ENCODE assay signal across 22 mouse cellular contexts in genomic region chr9:95542475-95542874, GRCm38 (mm10). TPM values are rescaled to one million over a fixed set of nuclear protein-coding genes. Genes with fewer than 3 reads are reported as not detected.
DNase-seq lines count a peak whose midpoint lies in the region; ATAC-seq lines count a peak whose summit lies in the region.
"Had no signal": no experiment of that assay in that cellular context is flagged by ENCODE, and none has a peak within 500 bp of the region (broad histone marks: within the 10 kb centered on the region; RNA-seq: fewer than 3 reads in every experiment).

No protein-coding gene starts in this region.

- no peak for DNase-seq in midbrain, embryonic 11.5 days (ENCODE audit: low spot score, missing footprints)
- DNase-seq in liver, embryonic 13.5 days, result no peak
- DNase-seq in adrenal gland, postnatal 14 days, result no peak
- no peak for DNase-seq in Muller cell, postnatal 12 days (ENCODE audit: inconsistent ontology term)
- DNase-seq: adrenal gland, postnatal 25 days; cerebellum, adult 11 months; cerebellum, postnatal 10 days; gastrocnemius, adult 2 months; heart, postnatal 14 days; left cerebral cortex, postnatal 4 days; lung, embryonic 14.5 days; lung, postnatal 4 days; right cerebral cortex, adult 18-20 months; thymus, adult 18-20 months had no signal

- peaks cover 5% of the 10 kb centered on the region; the same call in 1 of the 2 replicates for H3K4me1 ChIP-seq in hindbrain, embryonic 13.5 days (replicated peaks)
- no peaks in the 10 kb centered on the region for H3K4me1 ChIP-seq in hindbrain, embryonic 12.5 days
- no peaks in the 10 kb centered on the region for H3K4me1 ChIP-seq in midbrain, embryonic 12.5 days
- no peaks in the 10 kb centered on the region for H3K4me1 ChIP-seq in midbrain, embryonic 11.5 days (ENCODE audit: control insufficient read depth, insufficient read depth, low read length)
- peaks cover 27% of the 10 kb centered on the region for H3K4me1 ChIP-seq in liver, embryonic 13.5 days (replicated peaks)
- H3K4me1 ChIP-seq in midbrain, embryonic 16.5 days (ENCODE audit: control insufficient read depth, insufficient read depth, low read length), result 0 out of 2 replicates have a peak, but pooled peaks cover 3% of the 10 kb centered on the region
- H3K4me1 ChIP-seq: embryonic facial prominence, embryonic 13.5 days; heart, embryonic 12.5 days had no signal

- H3K36me3 ChIP-seq in hindbrain, embryonic 13.5 days, result no peaks in the 10 kb centered on the region
- no peaks in the 10 kb centered on the region for H3K36me3 ChIP-seq in hindbrain, embryonic 12.5 days
- H3K36me3 ChIP-seq in midbrain, embryonic 12.5 days, result no peaks in the 10 kb centered on the region
- no peaks in the 10 kb centered on the region for H3K36me3 ChIP-seq in midbrain, embryonic 11.5 days (ENCODE audit: control insufficient read depth, insufficient read depth, low read length)
- no peaks in the 10 kb centered on the region for H3K36me3 ChIP-seq in liver, embryonic 13.5 days
- no peaks in the 10 kb centered on the region for H3K36me3 ChIP-seq in midbrain, embryonic 16.5 days (ENCODE audit: control insufficient read depth, insufficient read depth, low read length)
- H3K36me3 ChIP-seq: embryonic facial prominence, embryonic 13.5 days; G1E; heart, embryonic 12.5 days had no signal

- H3K4me2 ChIP-seq in hindbrain, embryonic 13.5 days, result no peak overlapping the region
- no peak overlapping the region for H3K4me2 ChIP-seq in hindbrain, embryonic 12.5 days (replicated peaks)
- no peak overlapping the region for H3K4me2 ChIP-seq in midbrain, embryonic 12.5 days (replicated peaks)
- H3K4me2 ChIP-seq in midbrain, embryonic 11.5 days, result no peak overlapping the region
- no peak overlapping the region for H3K4me2 ChIP-seq in liver, embryonic 13.5 days
- no peak overlapping the region for H3K4me2 ChIP-seq in midbrain, embryonic 16.5 days (ENCODE audit: low read length)
- H3K4me2 ChIP-seq: embryonic facial prominence, embryonic 13.5 days; heart, embryonic 12.5 days; lung, embryonic 14.5 days had no signal

- H3K4me3 ChIP-seq in hindbrain, embryonic 13.5 days, result no peak overlapping the region
- no peak overlapping the region for H3K4me3 ChIP-seq in hindbrain, embryonic 12.5 days
- no peak overlapping the region for H3K4me3 ChIP-seq in midbrain, embryonic 12.5 days
- no peak overlapping the region for H3K4me3 ChIP-seq in midbrain, embryonic 11.5 days (ENCODE audit: low read depth, low read length)
- H3K4me3 ChIP-seq in liver, embryonic 13.5 days (replicated peaks), result no peak overlapping the region
- H3K4me3 ChIP-seq in midbrain, embryonic 16.5 days (ENCODE audit: low read depth, low read length), result no peak overlapping the region
- H3K4me3 ChIP-seq: embryonic facial prominence, embryonic 13.5 days; gastrocnemius, adult 2 months; heart, embryonic 12.5 days; left cerebral cortex, adult 2 months had no signal

- H3K9me3 ChIP-seq in hindbrain, embryonic 13.5 days, result no peaks in the 10 kb centered on the region
- no peaks in the 10 kb centered on the region for H3K9me3 ChIP-seq in hindbrain, embryonic 12.5 days (replicated peaks)
- H3K9me3 ChIP-seq in midbrain, embryonic 12.5 days, result no peaks in the 10 kb centered on the region
- H3K9me3 ChIP-seq in midbrain, embryonic 11.5 days (ENCODE audit: control insufficient read depth, low read length), result no peaks in the 10 kb centered on the region
- no peaks in the 10 kb centered on the region for H3K9me3 ChIP-seq in liver, embryonic 13.5 days (replicated peaks)
- H3K9me3 ChIP-seq in midbrain, embryonic 16.5 days (replicated peaks; ENCODE audit: control insufficient read depth, low read length, poor library complexity, severe bottlenecking), result no peaks in the 10 kb centered on the region
- H3K9me3 ChIP-seq: embryonic facial prominence, embryonic 13.5 days; heart, embryonic 12.5 days had no signal

- no peaks in the 10 kb centered on the region for H3K27me3 ChIP-seq in hindbrain, embryonic 13.5 days
- no peaks in the 10 kb centered on the region for H3K27me3 ChIP-seq in hindbrain, embryonic 12.5 days
- no peaks in the 10 kb centered on the region for H3K27me3 ChIP-seq in midbrain, embryonic 12.5 days
- H3K27me3 ChIP-seq in midbrain, embryonic 11.5 days (ENCODE audit: control insufficient read depth, insufficient read depth, low read length), result no peaks in the 10 kb centered on the region
- no peaks in the 10 kb centered on the region for H3K27me3 ChIP-seq in liver, embryonic 13.5 days
- H3K27me3 ChIP-seq in midbrain, embryonic 16.5 days (ENCODE audit: control insufficient read depth, insufficient read depth, low read depth, low read length), result no peaks in the 10 kb centered on the region
- H3K27me3 ChIP-seq: heart, embryonic 12.5 days had no signal

- H3K27ac ChIP-seq in hindbrain, embryonic 13.5 days, result peak overlapping the region; percentile 69
- H3K27ac ChIP-seq in hindbrain, embryonic 12.5 days, result no peak overlapping the region
- peak overlapping the region; percentile 25; the same call in 1 of the 2 replicates for H3K27ac ChIP-seq in midbrain, embryonic 12.5 days (replicated peaks)
- H3K27ac ChIP-seq in midbrain, embryonic 11.5 days (ENCODE audit: low read depth, low read length), result no peak overlapping the region
- H3K27ac ChIP-seq in liver, embryonic 13.5 days, result peak overlapping the region; percentile 70
- H3K27ac ChIP-seq in midbrain, embryonic 16.5 days (ENCODE audit: low read length), result peak overlapping the region; percentile 71
- H3K27ac ChIP-seq: embryonic facial prominence, embryonic 13.5 days; gastrocnemius, adult 2 months; left cerebral cortex, adult 2 months had no signal

- no peak for ATAC-seq in hindbrain, embryonic 13.5 days (ENCODE audit: low FRiP score)
- no peak for ATAC-seq in hindbrain, embryonic 12.5 days (ENCODE audit: low FRiP score)
- ATAC-seq in midbrain, embryonic 12.5 days (ENCODE audit: low FRiP score, low read depth), result no peak
- ATAC-seq in midbrain, embryonic 11.5 days (ENCODE audit: low FRiP score), result no peak
- peak; percentile 17; the same call in 1 of the 2 replicates for ATAC-seq in liver, embryonic 13.5 days (ENCODE audit: low read depth)
- no peak for ATAC-seq in midbrain, embryonic 16.5 days

- peak overlapping the region; percentile 47 for H3K9ac ChIP-seq in hindbrain, embryonic 13.5 days
- no peak overlapping the region for H3K9ac ChIP-seq in hindbrain, embryonic 12.5 days
- H3K9ac ChIP-seq in midbrain, embryonic 12.5 days (replicated peaks), result no peak overlapping the region
- H3K9ac ChIP-seq in midbrain, embryonic 11.5 days (ENCODE audit: low read length), result no peak overlapping the region
- H3K9ac ChIP-seq in liver, embryonic 13.5 days, result no peak overlapping the region
- H3K9ac ChIP-seq in midbrain, embryonic 16.5 days (ENCODE audit: low read depth, low read length), result no peak overlapping the region
- H3K9ac ChIP-seq: embryonic facial prominence, embryonic 13.5 days; heart, embryonic 12.5 days; lung, embryonic 14.5 days had no signal

- WGBS in hindbrain, embryonic 13.5 days, result 84% methylated on average over 6 of the region's 6 CpGs
- WGBS in hindbrain, embryonic 12.5 days, result 83% methylated on average over 6 of the region's 6 CpGs
- 81% methylated on average over 6 of the region's 6 CpGs for WGBS in midbrain, embryonic 12.5 days
- 82% methylated on average over 6 of the region's 6 CpGs for WGBS in midbrain, embryonic 11.5 days
- 65% methylated on average over 6 of the region's 6 CpGs for WGBS in liver, embryonic 13.5 days (ENCODE audit: insufficient replicate concordance)
- WGBS in midbrain, embryonic 16.5 days, result 76% methylated on average over 6 of the region's 6 CpGs

RNA-seq across cellular contexts. Expression of gene Paqr9, which starts 17.0 kb away (rescaled TPM):
- polyA plus RNA-seq in hindbrain, embryonic 13.5 days (2015; fragmentation: Nextera tagmentation; extraction: Ambion mirVana), result 2.7 and 3.1 TPM in 2 replicates
- 1.2 TPM in 2 replicates for polyA plus RNA-seq in hindbrain, embryonic 12.5 days (2016; fragmentation: Nextera tagmentation; extraction: Ambion mirVana)
- 0.64 and 0.68 TPM in 2 replicates for polyA plus RNA-seq in midbrain, embryonic 12.5 days (2016; fragmentation: Nextera tagmentation; extraction: Ambion mirVana)
- 0.33 and 0.36 TPM in 2 replicates for polyA plus RNA-seq in midbrain, embryonic 11.5 days (2014; fragmentation: Nextera tagmentation; extraction: Ambion mirVana)
- 8.4 and 8.5 TPM in 2 replicates for polyA plus RNA-seq in liver, embryonic 13.5 days (2015; fragmentation: Nextera tagmentation; extraction: Ambion mirVana)
- polyA plus RNA-seq in midbrain, embryonic 16.5 days (2015; fragmentation: Nextera tagmentation; extraction: Ambion mirVana), result 5.5 and 5.7 TPM in 2 replicates
- total RNA-seq in adrenal gland, postnatal 14 days (2021), result 9.8 and 20.8 TPM in 2 replicates
- polyA plus RNA-seq: G1E; lung, embryonic 14.5 days had no signal

RNA-seq across cellular contexts. Expression of gene U2surp, which starts 30.7 kb away (rescaled TPM):
- 156 and 158 TPM in 2 replicates for polyA plus RNA-seq in hindbrain, embryonic 13.5 days (2015; fragmentation: Nextera tagmentation; extraction: Ambion mirVana)
- 159 and 182 TPM in 2 replicates for polyA plus RNA-seq in hindbrain, embryonic 12.5 days (2016; fragmentation: Nextera tagmentation; extraction: Ambion mirVana)
- 166 and 170 TPM in 2 replicates for polyA plus RNA-seq in midbrain, embryonic 12.5 days (2016; fragmentation: Nextera tagmentation; extraction: Ambion mirVana)
- polyA plus RNA-seq in midbrain, embryonic 11.5 days (2014; fragmentation: Nextera tagmentation; extraction: Ambion mirVana), result 157 and 169 TPM in 2 replicates
- 87.5 and 114 TPM in 2 replicates for polyA plus RNA-seq in liver, embryonic 13.5 days (2015; fragmentation: Nextera tagmentation; extraction: Ambion mirVana)
- polyA plus RNA-seq in midbrain, embryonic 16.5 days (2015; fragmentation: Nextera tagmentation; extraction: Ambion mirVana), result 117 and 131 TPM in 2 replicates
- 62.2 and 63.0 TPM in 2 replicates for total RNA-seq in adrenal gland, postnatal 14 days (2021)

Comparison
In these comparisons a context has a peak if more than half of its experiments do, and no peak if none do; other contexts are left out.
1. H3K27ac ChIP-seq: peak in hindbrain, embryonic 13.5 days (single experiment), midbrain, embryonic 12.5 days (single experiment), liver, embryonic 13.5 days (single experiment) and midbrain, embryonic 16.5 days (single experiment); none in hindbrain, embryonic 12.5 days (single experiment) and midbrain, embryonic 11.5 days (single experiment).